Mouse (Mus musculus): ENCODE data around the gene Sirt6. TPM values are rescaled to one million over a fixed set of nuclear protein-coding genes. Genes with fewer than 3 reads are reported as not detected.

The Sirt6 gene
- polyA plus RNA-seq, 1 experiment from 2014 or later = 55.1 TPM

DNA sequence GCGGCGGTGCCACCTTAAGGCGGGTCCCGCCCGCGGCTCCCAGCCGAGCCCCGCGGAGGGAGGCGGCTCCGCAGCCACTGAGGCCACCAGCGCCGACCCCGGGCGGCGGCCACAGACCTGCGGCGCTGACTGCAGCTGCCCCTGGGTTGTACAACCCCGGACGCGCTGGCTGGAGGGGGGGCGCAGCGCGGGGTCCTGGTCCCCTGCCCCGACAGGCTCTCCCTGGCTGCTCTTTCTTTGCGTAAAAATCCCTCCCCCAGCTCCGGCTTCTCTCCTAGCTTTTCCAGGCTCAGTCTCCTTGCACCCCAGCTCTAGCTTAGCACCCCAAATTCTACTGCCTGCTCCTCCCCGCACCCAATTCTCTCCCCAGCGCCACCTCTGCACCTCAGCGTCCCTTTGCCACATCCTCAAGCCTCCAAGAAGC, 52.4 kb downstream of the Sirt6 start:
- H3K27ac ChIP-seq = peak overlapping the region; percentile 25
- H3K36me3 ChIP-seq (replicated peaks) = no peaks in the 10 kb centered on the region
- peaks cover 63% of the 10 kb centered on the region for H3K4me1 ChIP-seq
- H3K9me3 ChIP-seq = peaks cover 4% of the 10 kb centered on the region; the same call in 1 of the 2 replicates
- DNase-seq (ENCODE audit: extremely low spot score, low spot score) = no peak
- H3K27me3 ChIP-seq (ENCODE audit: poor library complexity, severe bottlenecking) = peaks cover 86% of the 10 kb centered on the region
- under 1% methylated on average over 30 of the region's 30 CpGs for WGBS
- H3K4me3 ChIP-seq = peak overlapping the region; percentile 55

DNA sequence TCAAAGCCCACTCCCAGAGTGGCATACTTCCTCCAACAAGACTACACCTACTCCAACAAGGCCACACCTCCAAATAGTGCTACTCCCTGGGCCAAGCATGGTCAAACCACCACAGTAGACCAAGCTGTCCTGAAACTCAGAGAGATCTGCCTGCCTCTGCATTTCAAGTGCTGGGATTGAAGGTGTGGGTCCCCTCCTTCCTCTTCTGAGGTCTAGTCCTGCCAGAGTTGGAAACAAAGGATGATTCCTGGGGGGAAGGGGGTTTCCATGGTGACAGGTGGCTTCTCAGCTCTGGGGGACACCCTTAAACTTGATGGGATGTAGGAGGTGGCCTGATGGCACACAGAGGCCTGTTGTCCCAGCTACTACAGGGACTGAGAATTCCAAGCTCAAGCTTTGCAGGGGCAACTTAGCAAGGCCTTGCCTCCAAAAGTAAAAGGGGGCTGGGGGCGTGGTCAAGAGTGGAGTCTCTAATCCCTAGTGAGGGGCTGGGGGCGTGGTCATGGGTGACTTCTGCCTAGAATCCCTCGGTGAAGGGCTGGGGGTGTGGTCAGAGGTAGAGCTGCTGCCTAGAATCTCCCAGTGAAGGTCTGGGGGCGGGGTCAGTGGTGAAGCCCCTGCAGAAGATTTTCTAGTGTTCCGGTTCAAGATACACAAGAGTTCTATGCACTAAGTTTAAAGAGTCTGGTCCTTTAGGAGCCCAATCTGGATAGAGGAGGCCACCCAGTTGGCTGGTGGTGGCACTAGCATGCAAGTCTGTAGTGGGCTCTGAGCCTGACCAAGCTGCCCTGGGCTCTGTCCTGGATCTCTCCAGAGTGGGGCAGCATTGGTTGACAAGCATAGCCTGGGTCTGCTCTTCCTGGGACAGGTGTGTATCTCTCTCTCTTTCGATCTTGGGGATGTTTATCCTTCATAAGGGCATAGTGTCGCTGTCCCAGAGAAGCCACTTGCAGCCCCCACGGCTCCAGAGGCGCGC, 53.2 kb downstream of the Sirt6 start, which contains the start of gene Tle2:
TSS of gene Tle2 (plus strand) at position 481 of the 976 bp plus-strand sequence.
- peaks cover 4% of the 10 kb centered on the region; the same call in 1 of the 2 replicates for H3K9me3 ChIP-seq
- H3K4me3 ChIP-seq = peak within 1 kb of the TSS; percentile 55
- peaks cover 69% of the 10 kb centered on the region for H3K4me1 ChIP-seq
- WGBS = 21% methylated on average over 10 of the region's 10 CpGs
- no peaks in the 10 kb centered on the region for H3K36me3 ChIP-seq (replicated peaks)
- peak within 1 kb of the TSS; percentile 25 for H3K27ac ChIP-seq
- DNase-seq (ENCODE audit: extremely low spot score, low spot score) = no peak
- H3K27me3 ChIP-seq (ENCODE audit: poor library complexity, severe bottlenecking) = peaks cover 85% of the 10 kb centered on the region

DNA sequence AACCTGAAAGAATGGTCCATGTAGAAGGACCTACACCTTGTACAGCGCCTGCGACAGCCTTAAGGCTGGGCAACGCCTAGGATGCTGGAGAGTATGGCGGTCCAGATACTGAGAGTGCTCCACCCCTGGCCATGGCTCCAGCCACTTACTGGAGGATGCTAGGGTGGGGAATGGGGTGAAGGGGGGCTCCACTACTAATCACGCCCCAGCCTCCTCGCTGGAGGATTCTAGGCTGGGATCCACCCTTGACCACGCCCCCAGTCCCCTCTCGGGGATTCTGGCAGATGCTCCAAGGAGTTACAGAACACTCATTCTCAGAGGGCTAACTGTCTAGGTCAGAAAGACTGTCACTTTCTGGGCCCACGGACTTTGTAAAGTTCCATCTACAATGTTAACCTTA, 54.6 kb downstream of the Sirt6 start:
- Histone ChIP-seq H3K4me1 (peaks cover 83% of the 10 kb centered on the region), H3K27me3 (ENCODE audit: poor library complexity, severe bottlenecking) (peaks cover 85% of the 10 kb centered on the region), H3K4me3 (no peak overlapping the region), H3K36me3 (replicated peaks) (no peaks in the 10 kb centered on the region), H3K9me3 (peaks cover 4% of the 10 kb centered on the region; the same call in 1 of the 2 replicates), H3K27ac (no peak overlapping the region)
- 6% methylated on average over 9 of the region's 9 CpGs for WGBS
- DNase-seq (ENCODE audit: extremely low spot score, low spot score) = no peak

DNA sequence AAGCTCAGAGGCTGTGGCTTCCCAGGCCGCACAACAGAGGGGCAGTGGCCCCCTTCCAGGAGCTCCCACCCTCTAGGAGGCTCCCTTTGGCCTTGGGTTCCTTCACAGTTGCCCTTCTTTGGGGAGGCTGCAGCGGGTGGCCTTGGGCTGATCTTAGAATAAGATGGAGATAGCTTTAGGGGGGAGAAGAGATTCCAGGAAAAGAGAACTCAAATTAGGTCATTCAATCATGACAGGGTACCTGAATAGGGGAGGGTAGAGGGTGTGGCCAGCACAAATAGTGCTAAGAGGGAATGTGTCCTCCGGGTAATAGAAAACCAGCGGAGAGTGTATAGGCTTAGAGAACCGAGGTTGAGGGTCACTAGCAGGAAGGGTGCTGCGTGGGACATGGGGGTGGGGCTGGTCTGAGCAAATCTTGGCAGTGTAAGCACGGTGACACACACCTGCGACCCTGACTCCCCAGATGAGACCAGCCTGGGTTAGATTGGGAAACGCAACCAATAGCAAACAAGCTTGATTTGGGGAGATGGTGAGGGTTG, 55.4 kb downstream of the Sirt6 start:
- Histone ChIP-seq H3K4me3 (peak overlapping the region; percentile 50), H3K27me3 (ENCODE audit: poor library complexity, severe bottlenecking) (peaks cover 85% of the 10 kb centered on the region), H3K9me3 (peaks cover 4% of the 10 kb centered on the region; the same call in 1 of the 2 replicates), H3K4me1 (peaks cover 90% of the 10 kb centered on the region), H3K27ac (peak overlapping the region; percentile 69; the same call in 1 of the 2 replicates), H3K36me3 (replicated peaks) (peaks cover 3% of the 10 kb centered on the region)
- DNase-seq (ENCODE audit: extremely low spot score, low spot score) = no peak
- WGBS = 2% methylated on average over 9 of the region's 9 CpGs

Other genes starting within 250 kb of the Sirt6 start
- gene Fzr1, start 249.3 kb downstream of the Sirt6 start, polyA plus RNA-seq (2016; fragmentation: Nextera tagmentation; extraction: Ambion mirVana) = 135 and 139 TPM in 2 replicates
- gene Dohh, start 243.4 kb downstream of the Sirt6 start, polyA plus RNA-seq (2016; fragmentation: Nextera tagmentation; extraction: Ambion mirVana) = 96.8 and 97.9 TPM in 2 replicates
- gene Gm48551, start 243.3 kb downstream of the Sirt6 start, polyA plus RNA-seq (2016; fragmentation: Nextera tagmentation; extraction: Ambion mirVana) = 2.6 and 3.1 TPM in 2 replicates
- gene Gm48552, start 238.8 kb downstream of the Sirt6 start, polyA plus RNA-seq (2016; fragmentation: Nextera tagmentation; extraction: Ambion mirVana) = 0.78 and 1.4 TPM in 2 replicates
- gene Smim24, start 234.7 kb downstream of the Sirt6 start, polyA plus RNA-seq (2016; fragmentation: Nextera tagmentation; extraction: Ambion mirVana) = 1.6 and 1.9 TPM in 2 replicates
- 7.3 and 8.6 TPM in 2 replicates for gene Nfic, start 172.2 kb downstream of the Sirt6 start, polyA plus RNA-seq (2016; fragmentation: Nextera tagmentation; extraction: Ambion mirVana)
- gene Celf5, start 145.1 kb downstream of the Sirt6 start, polyA plus RNA-seq (2016; fragmentation: Nextera tagmentation; extraction: Ambion mirVana) = 3.1 and 5.6 TPM in 2 replicates
- gene Ncln, start 131.4 kb downstream of the Sirt6 start, polyA plus RNA-seq (2016; fragmentation: Nextera tagmentation; extraction: Ambion mirVana) = 88.2 and 90.4 TPM in 2 replicates
- gene S1pr4, start 127.7 kb downstream of the Sirt6 start, polyA plus RNA-seq (2016; fragmentation: Nextera tagmentation; extraction: Ambion mirVana) = 0.32 and 0.33 TPM in 2 replicates
- 0.84 and 1.1 TPM in 2 replicates for gene Gna15, start 103.6 kb downstream of the Sirt6 start, polyA plus RNA-seq (2016; fragmentation: Nextera tagmentation; extraction: Ambion mirVana)
- gene Gna11, start 82.6 kb downstream of the Sirt6 start, polyA plus RNA-seq (2016; fragmentation: Nextera tagmentation; extraction: Ambion mirVana) = 73.4 and 77.2 TPM in 2 replicates
- 276 and 283 TPM in 2 replicates for gene Aes, start 68.3 kb downstream of the Sirt6 start, polyA plus RNA-seq (2016; fragmentation: Nextera tagmentation; extraction: Ambion mirVana)
- 4.1 and 4.3 TPM in 2 replicates for gene Tle2, start 53.2 kb downstream of the Sirt6 start, polyA plus RNA-seq (2016; fragmentation: Nextera tagmentation; extraction: Ambion mirVana)
- 2.8 and 3.1 TPM in 2 replicates for gene Tle6, start 26.7 kb downstream of the Sirt6 start, polyA plus RNA-seq (2016; fragmentation: Nextera tagmentation; extraction: Ambion mirVana)
- gene BC025920, start 21.5 kb downstream of the Sirt6 start, polyA plus RNA-seq (2016; fragmentation: Nextera tagmentation; extraction: Ambion mirVana) = 1.6 and 2.1 TPM in 2 replicates
- gene Ankrd24, start 743 bp upstream of the Sirt6 start, polyA plus RNA-seq (2016; fragmentation: Nextera tagmentation; extraction: Ambion mirVana) = 4.8 and 5.8 TPM in 2 replicates
- gene Gm10778, start 21.3 kb upstream of the Sirt6 start, polyA plus RNA-seq (2016; fragmentation: Nextera tagmentation; extraction: Ambion mirVana) = 4.5 and 6.1 TPM in 2 replicates
- gene Zfp433, start 77.0 kb upstream of the Sirt6 start, polyA plus RNA-seq (2016; fragmentation: Nextera tagmentation; extraction: Ambion mirVana) = 16.8 and 17.3 TPM in 2 replicates
- gene Gm3055, start 143.4 kb upstream of the Sirt6 start, polyA plus RNA-seq (2016; fragmentation: Nextera tagmentation; extraction: Ambion mirVana) = 10.2 and 11.6 TPM in 2 replicates
- gene Gm4767, start 184.4 kb upstream of the Sirt6 start, polyA plus RNA-seq (2016; fragmentation: Nextera tagmentation; extraction: Ambion mirVana) = 3.1 and 3.4 TPM in 2 replicates
- 8.7 and 10.4 TPM in 2 replicates for gene Gm32687, start 236.1 kb upstream of the Sirt6 start, polyA plus RNA-seq (2016; fragmentation: Nextera tagmentation; extraction: Ambion mirVana)

Measured in forebrain, embryonic 10.5 days (tissue).